Mouse (Mus musculus): ENCODE results near the gene Gcn1l1. TPM values are rescaled to one million over a fixed set of nuclear protein-coding genes. Genes with fewer than 3 reads are reported as not detected.

Gene Gcn1l1
- 56.7 TPM for polyA plus RNA-seq (2017; shearing (Covaris generic))

GRCm38 (mm10) chr5:115564737-115565393, at the start of gene Gcn1l1:
Gene Gcn1l1 (plus strand): TSS chr5:115565254.

GRCm38 (mm10) chr5:115559237-115560101, 5.6 kb upstream of the Gcn1l1 start, which contains the start of gene Rplp0:
Gene Rplp0 (plus strand): TSS chr5:115559467.

DNA sequence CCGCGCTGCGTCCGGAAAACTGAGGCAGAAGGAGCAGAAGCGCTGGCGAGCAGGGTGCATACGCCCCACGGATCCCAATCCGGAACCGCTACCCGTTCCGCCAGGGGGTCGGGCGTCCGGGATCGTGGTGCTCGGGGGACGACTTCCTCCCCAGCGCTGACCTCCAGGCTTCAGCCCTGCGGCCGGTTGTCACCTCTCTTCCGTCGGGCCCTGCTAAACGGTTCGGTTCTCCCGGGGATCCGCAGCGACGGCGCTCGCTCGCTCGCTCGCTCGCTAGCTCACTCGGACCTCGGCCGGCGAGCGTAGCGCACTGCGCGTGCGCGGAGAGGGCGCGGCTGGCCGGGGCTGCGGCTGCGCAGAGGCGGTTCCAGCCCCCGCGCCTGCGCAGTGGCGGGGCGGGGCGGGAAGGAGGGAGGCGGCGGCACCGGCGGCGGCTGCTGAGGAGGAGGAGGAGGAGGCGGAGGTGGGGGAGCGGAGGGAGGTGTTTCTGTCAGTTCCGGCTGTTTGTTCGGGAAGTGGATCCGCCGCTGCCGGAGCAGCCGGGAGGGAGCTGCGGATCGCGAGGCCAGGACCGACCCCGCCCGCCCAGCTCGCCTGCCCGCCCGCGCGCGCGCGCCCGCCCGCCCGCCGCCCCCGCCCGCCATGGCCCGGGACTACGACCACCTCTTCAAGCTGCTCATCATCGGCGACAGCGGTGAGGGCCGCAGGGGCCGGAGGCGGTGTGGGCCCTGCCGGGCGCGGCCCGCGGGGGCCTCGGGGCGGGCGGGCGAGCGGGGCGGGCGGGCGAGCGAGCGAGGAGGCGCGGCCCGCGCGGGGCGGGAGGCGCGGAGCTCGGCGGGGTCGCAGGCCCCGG, 66.7 kb downstream of the Gcn1l1 start, which contains the start of gene Rab35:
TSS of gene Rab35 (plus strand) at position 404 of the 853 bp plus-strand sequence.

Other genes with a start within 250 kb of the Gcn1l1 start
- gene Srsf9, start 238.1 kb upstream of the Gcn1l1 start, polyA plus RNA-seq (2017; shearing (Covaris generic)): 13.3 TPM
- 19.3 TPM for gene Gatc, start 224.1 kb upstream of the Gcn1l1 start, polyA plus RNA-seq (2017; shearing (Covaris generic))
- 58.1 TPM for gene Triap1, start 224.0 kb upstream of the Gcn1l1 start, polyA plus RNA-seq (2017; shearing (Covaris generic))
- gene Cox6a1, start 216.3 kb upstream of the Gcn1l1 start, polyA plus RNA-seq (2017; shearing (Covaris generic)): 558 TPM
- not detected for gene Msi1, start 135.7 kb upstream of the Gcn1l1 start, polyA plus RNA-seq (2017; shearing (Covaris generic))
- gene Pla2g1b, start 99.0 kb upstream of the Gcn1l1 start, polyA plus RNA-seq (2017; shearing (Covaris generic)): not detected
- gene Sirt4, start 80.5 kb upstream of the Gcn1l1 start, polyA plus RNA-seq (2017; shearing (Covaris generic)): 21.8 TPM
- gene Pxn, start 58.6 kb upstream of the Gcn1l1 start, polyA plus RNA-seq (2017; shearing (Covaris generic)): 61.9 TPM
- 2,224 TPM for gene Rplp0, start 5.8 kb upstream of the Gcn1l1 start, polyA plus RNA-seq (2017; shearing (Covaris generic))
- 5.3 TPM for gene Rab35, start 66.7 kb downstream of the Gcn1l1 start, polyA plus RNA-seq (2017; shearing (Covaris generic))
- 13.7 TPM for gene Bicdl1, start 166.4 kb downstream of the Gcn1l1 start, polyA plus RNA-seq (2017; shearing (Covaris generic))